ENCODE assay signal across 9 mouse cellular contexts in the genomic region with DNA sequence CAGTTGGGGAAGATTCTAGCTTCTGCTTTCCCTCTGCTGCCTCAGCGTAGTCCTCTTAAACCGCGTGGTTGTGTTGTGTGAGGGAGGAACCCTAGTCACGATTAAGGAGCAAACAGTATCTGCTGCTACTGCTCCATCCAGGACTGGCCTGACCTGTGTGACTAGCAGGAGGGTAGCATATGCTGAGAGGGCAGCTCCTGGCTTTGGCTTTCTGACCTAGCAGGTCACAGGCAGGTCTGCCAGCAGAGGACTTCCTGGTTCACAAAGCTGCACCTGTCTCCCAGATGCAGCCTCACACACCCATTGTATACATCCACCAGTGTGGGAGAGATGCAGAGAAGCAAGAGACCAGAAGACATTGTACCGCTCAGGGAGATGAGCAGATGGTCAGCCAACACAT.
DNase-seq lines count a peak whose midpoint lies in the region; ATAC-seq and TF ChIP-seq lines count a peak whose summit lies in the region.
"Had no signal": no experiment of that assay in that cellular context is flagged by ENCODE, and none has a peak within 500 bp of the region (broad histone marks: within the 10 kb centered on the region; RNA-seq: fewer than 3 reads in every experiment).

No protein-coding gene starts in this region.

- peaks cover 24% of the 10 kb centered on the region for H3K27me3 ChIP-seq in forebrain, embryonic 13.5 days
- H3K27me3 ChIP-seq in forebrain, embryonic 12.5 days = peaks cover 34% of the 10 kb centered on the region
- H3K27me3 ChIP-seq in liver, embryonic 14.5 days (ENCODE audit: control insufficient read depth, insufficient read depth, low read length) = peaks cover 19% of the 10 kb centered on the region
- H3K27me3 ChIP-seq in liver, embryonic 12.5 days (replicated peaks) = peaks cover 46% of the 10 kb centered on the region
- H3K27me3 ChIP-seq in intestine, embryonic 14.5 days (replicated peaks; ENCODE audit: control insufficient read depth, insufficient read depth, low read length) = no peaks in the 10 kb centered on the region
- H3K27me3 ChIP-seq: CH12.LX had no signal

- no peak for TF ChIP-seq CTCF in liver, embryonic 14.5 days (IDR thresholded peaks at IDR 0.05; ENCODE audit: low read depth)

- no peak overlapping the region for H3K9ac ChIP-seq in forebrain, embryonic 13.5 days
- H3K9ac ChIP-seq in forebrain, embryonic 12.5 days = no peak overlapping the region
- H3K9ac ChIP-seq in liver, embryonic 14.5 days (replicated peaks) = no peak overlapping the region
- H3K9ac ChIP-seq in liver, embryonic 12.5 days = no peak overlapping the region
- H3K9ac ChIP-seq in intestine, embryonic 14.5 days (ENCODE audit: low read length) = no peak overlapping the region

- H3K4me2 ChIP-seq in forebrain, embryonic 13.5 days = peak overlapping the region; percentile 85
- no peak overlapping the region; the same call in 1 of the 2 replicates for H3K4me2 ChIP-seq in forebrain, embryonic 12.5 days
- peak overlapping the region; percentile 41; the same call in 1 of the 2 replicates for H3K4me2 ChIP-seq in liver, embryonic 14.5 days (ENCODE audit: low read depth)
- no peak overlapping the region for H3K4me2 ChIP-seq in liver, embryonic 12.5 days
- H3K4me2 ChIP-seq in intestine, embryonic 14.5 days (ENCODE audit: low read length) = peak overlapping the region; percentile 55

- H3K4me1 ChIP-seq in forebrain, embryonic 13.5 days = peaks cover 29% of the 10 kb centered on the region
- peaks cover 31% of the 10 kb centered on the region for H3K4me1 ChIP-seq in forebrain, embryonic 12.5 days
- H3K4me1 ChIP-seq in liver, embryonic 14.5 days (replicated peaks; ENCODE audit: control insufficient read depth in 2 of 2, insufficient read depth in 2 of 2, low read length in 1 of 2) = peaks cover 0 to 19% of the 10 kb centered on the region in 2 experiments; a peak in 2 of 4 replicates
- H3K4me1 ChIP-seq in liver, embryonic 12.5 days = peaks cover 20% of the 10 kb centered on the region
- peaks cover 44% of the 10 kb centered on the region for H3K4me1 ChIP-seq in intestine, embryonic 14.5 days (replicated peaks; ENCODE audit: control insufficient read depth, insufficient read depth, low read length)

- WGBS in forebrain, embryonic 13.5 days = 54% methylated on average over 5 of the region's 5 CpGs
- 64% methylated on average over 5 of the region's 5 CpGs for WGBS in forebrain, embryonic 12.5 days
- WGBS in liver, embryonic 14.5 days (ENCODE audit: insufficient replicate concordance) = 39% methylated on average over 5 of the region's 5 CpGs
- 43% methylated on average over 5 of the region's 5 CpGs for WGBS in liver, embryonic 12.5 days (ENCODE audit: insufficient replicate concordance)
- 41% methylated on average over 5 of the region's 5 CpGs for WGBS in intestine, embryonic 14.5 days

- H3K4me3 ChIP-seq in forebrain, embryonic 13.5 days = 0 out of 2 replicates have a peak overlapping the region, but pooled peaks have one; percentile 45
- H3K4me3 ChIP-seq in forebrain, embryonic 12.5 days (replicated peaks) = no peak overlapping the region
- H3K4me3 ChIP-seq in liver, embryonic 14.5 days (ENCODE audit: insufficient read depth in 1 of 2, low read depth in 2 of 2, low read length in 2 of 2) = no peak overlapping the region
- H3K4me3 ChIP-seq in liver, embryonic 12.5 days = no peak overlapping the region
- H3K4me3 ChIP-seq in intestine, embryonic 14.5 days (ENCODE audit: low read depth, low read length) = no peak overlapping the region

- H3K27ac ChIP-seq in forebrain, embryonic 13.5 days = no peak overlapping the region
- H3K27ac ChIP-seq in forebrain, embryonic 12.5 days = no peak overlapping the region
- H3K27ac ChIP-seq in liver, embryonic 14.5 days = no peak overlapping the region
- no peak overlapping the region for H3K27ac ChIP-seq in liver, embryonic 12.5 days
- H3K27ac ChIP-seq in intestine, embryonic 14.5 days (ENCODE audit: low read depth) = 0 out of 2 replicates have a peak overlapping the region, but pooled peaks have one; percentile 19

- H3K9me3 ChIP-seq in forebrain, embryonic 13.5 days (replicated peaks) = no peaks in the 10 kb centered on the region
- no peaks in the 10 kb centered on the region for H3K9me3 ChIP-seq in forebrain, embryonic 12.5 days
- H3K9me3 ChIP-seq in liver, embryonic 14.5 days (ENCODE audit: control insufficient read depth, low read length) = no peaks in the 10 kb centered on the region
- H3K9me3 ChIP-seq in liver, embryonic 12.5 days (replicated peaks) = no peaks in the 10 kb centered on the region
- no peaks in the 10 kb centered on the region for H3K9me3 ChIP-seq in intestine, embryonic 14.5 days (ENCODE audit: control insufficient read depth, low read length)

- H3K36me3 ChIP-seq in forebrain, embryonic 13.5 days (ENCODE audit: poor library complexity, severe bottlenecking) = no peaks in the 10 kb centered on the region
- H3K36me3 ChIP-seq in forebrain, embryonic 12.5 days (replicated peaks) = no peaks in the 10 kb centered on the region
- H3K36me3 ChIP-seq in liver, embryonic 14.5 days (replicated peaks; ENCODE audit: control insufficient read depth, insufficient read depth, low read depth) = no peaks in the 10 kb centered on the region
- H3K36me3 ChIP-seq in liver, embryonic 12.5 days = no peaks in the 10 kb centered on the region
- H3K36me3 ChIP-seq in intestine, embryonic 14.5 days (ENCODE audit: control insufficient read depth, insufficient read depth, low read length) = no peaks in the 10 kb centered on the region

- DNase-seq in liver, embryonic 14.5 days (ENCODE audit: low read depth in 3 of 3, low spot score in 3 of 3) = no peak
- peak; percentile 63 for DNase-seq in intestine, embryonic 14.5 days (ENCODE audit: low spot score)
- peak; percentile 32 for DNase-seq in right cerebral cortex, postnatal 25 days
- no peak for DNase-seq in yolk sac, embryonic 10.5 days (ENCODE audit: low spot score)
- no peak for DNase-seq in Muller cell, postnatal 12 days (ENCODE audit: inconsistent ontology term)

- no peak for TF ChIP-seq EP300 in liver, embryonic 14.5 days (IDR thresholded peaks at IDR 0.05; ENCODE audit: low read depth)

- ATAC-seq in forebrain, embryonic 13.5 days = peak; percentile 59; the same call in 1 of the 2 replicates
- no peak for ATAC-seq in forebrain, embryonic 12.5 days (ENCODE audit: low FRiP score)
- ATAC-seq in liver, embryonic 14.5 days (ENCODE audit: insufficient read depth) = no peak
- ATAC-seq in liver, embryonic 12.5 days = no peak
- ATAC-seq in intestine, embryonic 14.5 days (replicated peaks; ENCODE audit: low FRiP score, low TSS enrichment, low read depth) = no peak

Comparison
In these comparisons a context has a peak if more than half of its experiments do, and no peak if none do; other contexts are left out.
1. H3K4me2 ChIP-seq: peak in forebrain, embryonic 13.5 days (single experiment), liver, embryonic 14.5 days (single experiment) and intestine, embryonic 14.5 days (single experiment); none in forebrain, embryonic 12.5 days (single experiment) and liver, embryonic 12.5 days (single experiment).
2. DNase-seq: peak in intestine, embryonic 14.5 days (single experiment) and right cerebral cortex, postnatal 25 days (single experiment); none in liver, embryonic 14.5 days (0 of 3), yolk sac, embryonic 10.5 days (single experiment) and Muller cell, postnatal 12 days (single experiment).